Mouse (Mus musculus): ENCODE data around the gene Tssc4. TPM values are rescaled to one million over a fixed set of nuclear protein-coding genes. Genes with fewer than 3 reads are reported as not detected.
A peak's percentile ranks its signal among the peaks of the same experiment; 100 is the strongest.

The Tssc4 gene
- total RNA-seq, 1 experiment, result 51.0 TPM

DNA sequence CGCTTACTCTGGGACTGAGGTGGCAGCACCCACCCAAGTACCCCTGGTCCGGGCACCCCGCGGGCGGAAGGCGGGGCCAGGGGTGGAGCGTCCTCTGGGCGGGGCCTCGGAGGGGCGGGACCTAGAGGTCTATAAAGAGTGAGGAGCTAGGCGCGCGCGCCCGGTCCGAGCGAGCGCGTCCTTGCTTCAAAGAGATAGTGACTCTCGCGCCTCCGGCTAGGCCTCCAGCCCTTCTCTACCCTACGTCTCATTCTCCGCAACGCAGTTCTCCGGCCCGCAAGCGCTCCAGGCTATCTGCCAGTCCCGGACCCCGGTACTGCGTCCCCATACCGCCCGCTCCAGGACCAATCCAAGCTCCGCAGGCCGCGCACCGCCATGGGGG is 16.4 kb upstream of the Tssc4 start, which contains the start of gene Cd81:
Cd81 (plus strand) TSS at position 114 of the 382 bp plus-strand sequence.
- Histone ChIP-seq H3K9me3 (ENCODE audit: control insufficient read depth, insufficient read depth, low read depth, low read length) (no peaks in the 10 kb centered on the region), H3K27ac (ENCODE audit: insufficient read depth, low read depth, low read length, poor library complexity, severe bottlenecking) (peak within 1 kb of the TSS; percentile 45), H3K36me3 (ENCODE audit: control insufficient read depth, insufficient read depth, low read length, poor library complexity, severe bottlenecking) (peaks cover 21% of the 10 kb centered on the region), H3K4me1 (ENCODE audit: control insufficient read depth in 2 of 2, insufficient read depth in 2 of 2, low read length in 2 of 2, poor library complexity in 1 of 2) (peaks cover 3 to 21% of the 10 kb centered on the region in 2 experiments; a peak in 3 of 4 replicates), H3K9ac (ENCODE audit: insufficient read depth, low read depth, low read length, poor library complexity, severe bottlenecking) (peak within 1 kb of the TSS; percentile 84), H3K4me3 (ENCODE audit: insufficient read depth in 1 of 2, low read depth in 1 of 2, low read length in 2 of 2, poor library complexity in 1 of 2, severe bottlenecking in 1 of 2) (peak within 1 kb of the TSS; percentile 80 to 86)
- DNase-seq (ENCODE audit: low read depth, low spot score), result no peak
- in situ Hi-C loops (cut with MboI; ENCODE audit: low sequenced_read_pairs in 2 of 2, unreplicated experiment in 2 of 2), result no loop called here
- TF ChIP-seq CHD2 (IDR thresholded peaks at IDR 0.05; ENCODE audit: low read depth, low read length) (no peak), HCFC1 (IDR thresholded peaks at IDR 0.05; ENCODE audit: borderline replicate concordance, insufficient read depth, low read length) (no peak), MAFK (IDR thresholded peaks at IDR 0.05; ENCODE audit: insufficient read depth, low read depth, low read length) (no peak), ZC3H11A (IDR thresholded peaks at IDR 0.05; ENCODE audit: borderline replicate concordance, low read depth, low read length) (no peak), ZNF384 (IDR thresholded peaks at IDR 0.05; ENCODE audit: low read depth, low read length) (no peak)

DNA sequence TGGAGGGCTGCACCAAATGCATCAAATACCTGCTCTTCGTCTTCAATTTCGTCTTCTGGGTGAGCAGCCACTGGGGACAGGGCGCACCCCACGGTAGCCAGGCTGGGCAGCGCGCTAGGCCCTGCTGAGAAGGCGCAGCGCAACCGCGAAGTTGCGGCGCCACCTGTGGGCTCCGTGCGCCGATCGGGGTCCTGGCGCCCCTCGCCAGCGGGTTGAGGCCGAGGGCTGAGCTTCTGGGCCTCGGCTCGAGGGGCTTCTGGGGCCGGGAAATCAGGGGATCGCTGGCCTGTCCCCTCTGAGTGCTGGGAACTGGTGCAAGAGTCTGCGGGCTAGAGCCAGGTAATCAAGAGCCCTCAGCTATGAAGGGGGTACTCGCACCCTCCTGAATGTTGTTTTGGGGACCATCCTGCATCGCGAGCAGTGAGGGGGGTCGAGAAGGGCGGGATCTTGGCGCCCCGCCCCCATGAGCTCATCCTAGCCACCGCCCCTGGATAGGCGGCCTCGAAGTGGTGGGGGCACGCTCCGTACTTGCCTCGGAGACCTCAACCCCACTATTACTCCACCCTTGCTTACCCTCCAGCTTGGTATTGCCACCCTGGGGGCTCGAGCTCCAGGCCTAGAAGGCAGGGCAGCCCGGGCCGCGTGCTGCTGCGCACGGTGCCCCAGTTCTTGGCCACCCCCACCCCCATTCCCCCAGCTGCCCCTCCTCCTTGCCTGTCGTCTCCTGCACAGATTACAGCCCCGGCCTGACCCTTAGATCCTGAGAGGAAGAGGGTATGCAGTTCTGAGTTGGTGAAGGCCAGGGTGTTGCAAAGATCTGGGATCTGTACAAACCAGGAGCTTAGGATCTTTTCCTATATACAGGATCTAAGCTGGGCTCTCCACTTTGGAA is 15.8 kb upstream of the Tssc4 start:
- peak overlapping the region; percentile 80 to 86 for H3K4me3 ChIP-seq (ENCODE audit: insufficient read depth in 1 of 2, low read depth in 1 of 2, low read length in 2 of 2, poor library complexity in 1 of 2, severe bottlenecking in 1 of 2)
- peak overlapping the region; percentile 84 for H3K9ac ChIP-seq (ENCODE audit: insufficient read depth, low read depth, low read length, poor library complexity, severe bottlenecking)
- peaks cover 26% of the 10 kb centered on the region for H3K36me3 ChIP-seq (ENCODE audit: control insufficient read depth, insufficient read depth, low read length, poor library complexity, severe bottlenecking)
- H3K9me3 ChIP-seq (ENCODE audit: control insufficient read depth, insufficient read depth, low read depth, low read length), result no peaks in the 10 kb centered on the region
- H3K27ac ChIP-seq (ENCODE audit: insufficient read depth, low read depth, low read length, poor library complexity, severe bottlenecking), result peak overlapping the region; percentile 45
- in situ Hi-C loops (cut with MboI; ENCODE audit: low sequenced_read_pairs in 2 of 2, unreplicated experiment in 2 of 2), result no loop called here
- no peak for DNase-seq (ENCODE audit: low read depth, low spot score)
- no peak for TF ChIP-seq ZC3H11A (IDR thresholded peaks at IDR 0.05; ENCODE audit: borderline replicate concordance, low read depth, low read length)
- no peak for TF ChIP-seq ZNF384 (IDR thresholded peaks at IDR 0.05; ENCODE audit: low read depth, low read length)
- no peak for TF ChIP-seq MAFK (IDR thresholded peaks at IDR 0.05; ENCODE audit: insufficient read depth, low read depth, low read length)
- TF ChIP-seq HCFC1 (IDR thresholded peaks at IDR 0.05; ENCODE audit: borderline replicate concordance, insufficient read depth, low read length), result no peak
- TF ChIP-seq CHD2 (IDR thresholded peaks at IDR 0.05; ENCODE audit: low read depth, low read length), result no peak
- H3K4me1 ChIP-seq (ENCODE audit: control insufficient read depth in 2 of 2, insufficient read depth in 2 of 2, low read length in 2 of 2, poor library complexity in 1 of 2), result peaks cover 3 to 21% of the 10 kb centered on the region in 2 experiments; a peak in 3 of 4 replicates

DNA sequence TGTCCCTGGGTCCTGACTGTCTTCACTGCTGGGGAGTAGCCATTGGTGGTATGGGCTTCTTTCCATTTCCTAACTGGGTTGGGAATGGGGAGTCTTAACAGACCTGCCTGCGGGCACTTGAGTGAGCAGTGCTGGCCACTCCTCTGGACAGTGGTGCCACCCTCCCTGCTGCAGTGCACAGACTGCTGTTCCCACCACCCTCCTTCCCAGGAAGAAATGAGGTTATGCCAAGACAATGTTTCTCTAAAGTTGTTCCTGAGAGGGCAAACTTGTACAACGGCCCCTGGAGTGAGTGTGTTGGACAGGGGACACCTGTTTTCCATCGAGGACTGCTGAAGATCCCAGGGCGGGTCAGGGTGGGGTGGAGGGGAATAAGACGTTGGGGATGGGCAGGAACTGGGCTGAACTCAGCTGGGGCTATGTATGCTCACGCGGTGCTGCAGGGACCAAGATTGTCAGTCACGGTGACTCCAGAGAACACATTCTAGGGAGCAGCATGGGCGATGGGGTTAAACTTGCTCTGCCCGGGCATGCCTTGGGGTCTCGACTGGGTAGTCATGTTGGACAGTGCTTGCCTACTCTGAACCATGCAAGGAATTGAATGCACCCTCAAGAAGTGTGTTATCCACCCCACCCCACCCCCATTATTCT is 15.0 kb upstream of the Tssc4 start:
- peak overlapping the region; percentile 80 to 86 for H3K4me3 ChIP-seq (ENCODE audit: insufficient read depth in 1 of 2, low read depth in 1 of 2, low read length in 2 of 2, poor library complexity in 1 of 2, severe bottlenecking in 1 of 2)
- H3K9ac ChIP-seq (ENCODE audit: insufficient read depth, low read depth, low read length, poor library complexity, severe bottlenecking), result peak overlapping the region; percentile 84
- H3K27ac ChIP-seq (ENCODE audit: insufficient read depth, low read depth, low read length, poor library complexity, severe bottlenecking), result peak overlapping the region; percentile 6; the same call in 1 of the 2 replicates
- no peak for DNase-seq (ENCODE audit: low read depth, low spot score)
- in situ Hi-C loops (cut with MboI; ENCODE audit: low sequenced_read_pairs in 2 of 2, unreplicated experiment in 2 of 2), result no loop called here
- peaks cover 3 to 21% of the 10 kb centered on the region in 2 experiments; a peak in 3 of 4 replicates for H3K4me1 ChIP-seq (ENCODE audit: control insufficient read depth in 2 of 2, insufficient read depth in 2 of 2, low read length in 2 of 2, poor library complexity in 1 of 2)
- no peaks in the 10 kb centered on the region for H3K9me3 ChIP-seq (ENCODE audit: control insufficient read depth, insufficient read depth, low read depth, low read length)
- H3K36me3 ChIP-seq (ENCODE audit: control insufficient read depth, insufficient read depth, low read length, poor library complexity, severe bottlenecking), result peaks cover 28% of the 10 kb centered on the region
- no peak for TF ChIP-seq HCFC1 (IDR thresholded peaks at IDR 0.05; ENCODE audit: borderline replicate concordance, insufficient read depth, low read length)
- TF ChIP-seq MAFK (IDR thresholded peaks at IDR 0.05; ENCODE audit: insufficient read depth, low read depth, low read length), result no peak
- no peak for TF ChIP-seq ZNF384 (IDR thresholded peaks at IDR 0.05; ENCODE audit: low read depth, low read length)
- no peak for TF ChIP-seq ZC3H11A (IDR thresholded peaks at IDR 0.05; ENCODE audit: borderline replicate concordance, low read depth, low read length)
- TF ChIP-seq CHD2 (IDR thresholded peaks at IDR 0.05; ENCODE audit: low read depth, low read length), result no peak

DNA sequence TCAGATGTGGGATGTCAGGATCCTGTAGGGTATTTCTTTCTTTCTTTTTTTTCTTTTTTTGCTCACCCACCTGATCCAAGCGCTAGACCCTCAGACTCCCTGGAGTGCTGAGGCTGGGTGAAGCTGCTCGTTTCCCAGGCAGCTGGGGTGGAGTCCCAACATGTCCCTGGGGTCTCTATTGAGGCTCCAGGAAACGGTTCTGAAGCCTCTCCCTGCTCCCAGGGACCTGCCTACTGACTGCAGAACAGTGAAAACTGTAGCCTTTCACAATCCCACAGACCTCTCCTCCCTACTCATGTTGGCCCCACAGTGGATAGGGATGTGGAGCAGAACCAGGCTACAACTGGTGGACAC is 14.5 kb upstream of the Tssc4 start:
- H3K9me3 ChIP-seq (ENCODE audit: control insufficient read depth, insufficient read depth, low read depth, low read length), result no peaks in the 10 kb centered on the region
- peak overlapping the region; percentile 84 for H3K9ac ChIP-seq (ENCODE audit: insufficient read depth, low read depth, low read length, poor library complexity, severe bottlenecking)
- in situ Hi-C loops (cut with MboI; ENCODE audit: low sequenced_read_pairs in 2 of 2, unreplicated experiment in 2 of 2), result no loop called here
- no peak for DNase-seq (ENCODE audit: low read depth, low spot score)
- TF ChIP-seq ZNF384 (IDR thresholded peaks at IDR 0.05; ENCODE audit: low read depth, low read length) (no peak), CHD2 (IDR thresholded peaks at IDR 0.05; ENCODE audit: low read depth, low read length) (no peak), HCFC1 (IDR thresholded peaks at IDR 0.05; ENCODE audit: borderline replicate concordance, insufficient read depth, low read length) (no peak), MAFK (IDR thresholded peaks at IDR 0.05; ENCODE audit: insufficient read depth, low read depth, low read length) (no peak), ZC3H11A (IDR thresholded peaks at IDR 0.05; ENCODE audit: borderline replicate concordance, low read depth, low read length) (no peak)
- H3K27ac ChIP-seq (ENCODE audit: insufficient read depth, low read depth, low read length, poor library complexity, severe bottlenecking), result peak overlapping the region; percentile 6; the same call in 1 of the 2 replicates
- peaks cover 31% of the 10 kb centered on the region for H3K36me3 ChIP-seq (ENCODE audit: control insufficient read depth, insufficient read depth, low read length, poor library complexity, severe bottlenecking)
- H3K4me1 ChIP-seq (ENCODE audit: control insufficient read depth in 2 of 2, insufficient read depth in 2 of 2, low read length in 2 of 2, poor library complexity in 1 of 2), result peaks cover 3 to 18% of the 10 kb centered on the region in 2 experiments; a peak in 3 of 4 replicates
- H3K4me3 ChIP-seq (ENCODE audit: insufficient read depth in 1 of 2, low read depth in 1 of 2, low read length in 2 of 2, poor library complexity in 1 of 2, severe bottlenecking in 1 of 2), result peak overlapping the region; percentile 80 to 86
